Mouse (Mus musculus): ENCODE measurements at regions not wholly inside any gene's neighbourhood (a gene's known extent, or its start where the extent isn't known, plus 50 kb on each side); places are given as distances from the start of the nearest gene placed in this dataset.
"Not testable (repeated sequence)": the region's sequence is repeated elsewhere in the genome, so short reads cannot be mapped to it uniquely, and the experiment has no call there.

GRCm38 (mm10) chr17:13654606-13655005 lies 105.7 kb upstream of the Afdn start:
- H3K27ac ChIP-seq; H3K4me3 ChIP-seq; intact Hi-C loops (cut with DNase I); DNase-seq (ENCODE audit: extremely low spot score in 1 of 2, low spot score in 2 of 2): not testable (repeated sequence)

- H3K27ac ChIP-seq, result peak overlapping the region; percentile 40; the same call in 1 of the 2 replicates
Observed at GRCm38 (mm10) chr17:13656065-13656464, 104.3 kb upstream of the Afdn start.

DNA sequence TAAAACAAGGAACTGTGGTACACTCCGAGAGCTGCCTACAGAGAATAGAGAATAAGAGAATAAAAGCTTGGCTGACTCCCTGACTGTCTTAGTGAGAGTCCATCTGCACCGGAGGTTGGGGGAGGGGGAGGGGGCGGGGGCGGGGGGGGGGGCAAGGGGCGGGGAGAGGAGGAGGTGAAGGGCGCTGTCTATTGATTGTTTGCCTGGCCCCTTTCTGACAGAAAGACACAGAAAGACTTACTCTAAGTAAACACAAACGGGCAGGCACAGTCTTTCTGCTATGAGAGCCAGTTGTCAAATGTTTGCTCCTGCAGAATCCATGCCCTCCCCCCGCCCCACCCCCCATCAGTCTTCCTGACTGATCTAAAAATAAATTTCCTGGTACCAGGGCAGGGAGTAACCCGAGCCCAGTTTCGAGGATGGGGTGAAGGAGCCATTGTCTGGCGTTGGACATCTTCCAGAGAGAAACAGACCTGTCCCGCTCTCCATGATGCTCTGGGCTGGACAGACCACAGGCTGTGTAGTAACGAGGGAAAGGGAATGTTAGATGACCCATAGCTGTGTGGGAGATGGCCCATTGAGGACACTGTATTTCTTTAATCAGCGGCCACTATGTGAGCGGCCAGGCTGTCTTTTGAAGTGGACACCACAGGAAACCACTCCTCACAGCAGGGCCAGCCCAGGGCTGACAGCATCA lies 103.7 kb upstream of the Afdn start:
- intact Hi-C loops (cut with DNase I), result no loop called here
- H3K27ac ChIP-seq, result peak overlapping the region; percentile 65; the same call in 1 of the 2 replicates
- H3K4me3 ChIP-seq, result no peak overlapping the region
- no peak for TF ChIP-seq CTCF (IDR thresholded peaks at IDR 0.05)
- DNase-seq (ENCODE audit: extremely low spot score in 1 of 2, low spot score in 2 of 2), result no peak

More at GRCm38 (mm10) chr17:13656065-13656464, 104.3 kb upstream of the Afdn start:
- no peak for TF ChIP-seq CTCF (IDR thresholded peaks at IDR 0.05)
- intact Hi-C loops (cut with DNase I), result no loop called here
- no peak overlapping the region for H3K4me3 ChIP-seq
- no peak for DNase-seq (ENCODE audit: extremely low spot score in 1 of 2, low spot score in 2 of 2)

GRCm38 (mm10) chr17:13657182-13657562 lies 103.2 kb upstream of the Afdn start:
- DNase-seq (ENCODE audit: extremely low spot score in 1 of 2, low spot score in 2 of 2), result no peak
- intact Hi-C loops (cut with DNase I), result no loop called here
- H3K27ac ChIP-seq, result peak overlapping the region; percentile 65; the same call in 1 of the 2 replicates
- no peak for TF ChIP-seq CTCF (IDR thresholded peaks at IDR 0.05)
- no peak overlapping the region for H3K4me3 ChIP-seq

DNA sequence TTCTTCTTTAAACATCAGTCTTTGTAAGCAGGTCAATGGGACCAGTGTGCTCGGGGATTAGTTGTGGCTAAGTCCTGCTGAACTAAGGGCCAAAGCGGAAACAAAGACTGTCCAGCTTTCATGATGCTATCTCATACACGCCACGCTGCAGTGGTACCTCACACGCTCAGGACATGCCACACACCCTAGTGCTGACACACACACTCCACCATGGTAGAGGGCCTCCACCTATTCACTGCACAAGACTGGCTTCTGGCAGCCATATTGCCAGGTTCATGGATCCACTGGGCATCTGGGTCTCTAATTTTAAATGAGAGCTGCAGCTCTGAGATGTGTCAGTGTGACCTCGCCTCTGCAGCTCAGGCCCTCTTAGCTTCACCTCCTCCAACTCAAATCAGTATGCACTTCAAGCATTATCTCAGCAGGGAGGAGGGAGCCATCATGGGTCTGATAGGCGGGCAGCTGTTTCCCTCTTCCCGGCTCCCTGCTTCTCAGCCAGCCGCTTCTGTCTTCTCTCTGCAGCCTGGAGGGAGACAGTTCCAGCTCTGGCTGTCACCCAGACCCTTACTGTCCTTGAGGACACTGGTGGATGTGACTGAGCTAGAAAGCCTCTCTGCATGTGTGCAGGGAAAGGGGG lies 102.6 kb upstream of the Afdn start:
- no peak overlapping the region for H3K4me3 ChIP-seq
- TF ChIP-seq CTCF (IDR thresholded peaks at IDR 0.05), result no peak
- DNase-seq (ENCODE audit: extremely low spot score in 1 of 2, low spot score in 2 of 2), result no peak
- intact Hi-C loops (cut with DNase I), result no loop called here
- H3K27ac ChIP-seq, result peak overlapping the region; percentile 65; the same call in 1 of the 2 replicates

GRCm38 (mm10) chr17:13658321-13658978 lies 101.9 kb upstream of the Afdn start:
- no peak for DNase-seq (ENCODE audit: extremely low spot score in 1 of 2, low spot score in 2 of 2)
- Histone ChIP-seq H3K27ac (peak overlapping the region; percentile 68), H3K4me3 (no peak overlapping the region)
- no peak for TF ChIP-seq CTCF (IDR thresholded peaks at IDR 0.05)
- intact Hi-C loops (cut with DNase I), result no loop called here

DNA sequence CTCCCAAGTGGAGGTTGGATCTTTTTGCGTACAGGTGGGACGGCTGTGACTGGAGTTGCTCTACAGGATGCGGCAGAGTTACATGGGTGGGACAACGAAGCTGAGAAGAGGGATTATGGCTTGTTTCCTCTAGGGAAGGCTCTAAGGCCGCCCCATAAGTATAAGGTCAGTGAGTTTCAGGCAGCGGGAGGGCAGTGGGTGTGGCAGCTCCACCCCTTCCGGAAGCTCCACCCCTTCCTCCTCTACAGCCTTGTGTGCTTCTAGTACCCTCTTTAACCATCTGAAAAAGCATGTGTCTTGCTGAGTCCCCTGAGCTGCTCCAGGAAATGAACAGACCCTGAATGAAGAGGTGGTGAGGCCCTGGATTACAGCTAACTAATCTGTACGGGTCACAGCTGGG lies 101.2 kb upstream of the Afdn start:
- Histone ChIP-seq H3K27ac (peak overlapping the region; percentile 68), H3K4me3 (no peak overlapping the region)
- DNase-seq (ENCODE audit: extremely low spot score in 1 of 2, low spot score in 2 of 2), result no peak
- intact Hi-C loops (cut with DNase I), result no loop called here
- TF ChIP-seq CTCF (IDR thresholded peaks at IDR 0.05), result no peak

DNA sequence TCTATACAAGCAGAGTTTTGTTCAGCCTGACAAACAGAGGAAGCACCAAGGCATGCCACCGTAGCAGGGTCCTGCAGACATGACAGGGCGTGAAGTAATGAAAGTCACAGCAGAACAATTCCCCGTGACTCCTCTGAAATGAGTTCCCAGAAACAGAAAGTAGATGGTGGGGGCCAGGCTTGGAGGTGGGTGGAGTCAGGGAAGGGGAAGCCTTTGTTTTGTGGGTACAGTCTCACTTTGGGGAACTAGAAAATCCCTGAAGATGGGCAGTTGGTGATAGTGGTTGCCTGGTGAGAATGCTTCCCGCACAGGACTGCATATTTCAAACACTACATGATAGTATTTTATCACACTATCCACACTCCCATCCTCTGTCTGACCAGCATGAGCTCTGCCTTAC lies 100.4 kb upstream of the Afdn start:
- intact Hi-C loops (cut with DNase I), result no loop called here
- no peak for DNase-seq (ENCODE audit: extremely low spot score in 1 of 2, low spot score in 2 of 2)
- Histone ChIP-seq H3K4me3 (no peak overlapping the region), H3K27ac (peak overlapping the region; percentile 68)
- TF ChIP-seq CTCF (IDR thresholded peaks at IDR 0.05), result no peak

DNA sequence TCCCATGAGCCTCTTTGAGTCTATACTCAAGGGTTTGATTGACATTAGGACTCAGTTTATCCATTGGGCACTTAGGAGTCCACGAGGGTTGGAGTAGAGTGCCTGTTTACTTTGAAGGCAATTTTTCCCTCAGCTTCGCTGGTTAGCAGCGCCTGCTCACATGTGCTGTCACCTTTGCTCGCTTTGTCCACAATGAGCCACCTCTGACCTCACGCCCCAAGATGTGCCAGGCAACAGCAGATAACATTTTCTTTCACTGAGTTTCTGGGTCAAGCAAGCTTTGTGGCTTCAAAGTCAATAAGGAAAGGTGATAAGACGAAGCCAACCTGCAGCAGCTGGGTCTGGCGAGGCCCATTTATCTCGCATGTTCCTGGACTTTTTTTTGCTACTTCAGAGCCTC lies 99.3 kb upstream of the Afdn start:
- Histone ChIP-seq H3K27ac (no peak overlapping the region), H3K4me3 (no peak overlapping the region)
- no peak for DNase-seq (ENCODE audit: extremely low spot score in 1 of 2, low spot score in 2 of 2)
- TF ChIP-seq CTCF (IDR thresholded peaks at IDR 0.05), result no peak
- intact Hi-C loops (cut with DNase I), result no loop called here

DNA sequence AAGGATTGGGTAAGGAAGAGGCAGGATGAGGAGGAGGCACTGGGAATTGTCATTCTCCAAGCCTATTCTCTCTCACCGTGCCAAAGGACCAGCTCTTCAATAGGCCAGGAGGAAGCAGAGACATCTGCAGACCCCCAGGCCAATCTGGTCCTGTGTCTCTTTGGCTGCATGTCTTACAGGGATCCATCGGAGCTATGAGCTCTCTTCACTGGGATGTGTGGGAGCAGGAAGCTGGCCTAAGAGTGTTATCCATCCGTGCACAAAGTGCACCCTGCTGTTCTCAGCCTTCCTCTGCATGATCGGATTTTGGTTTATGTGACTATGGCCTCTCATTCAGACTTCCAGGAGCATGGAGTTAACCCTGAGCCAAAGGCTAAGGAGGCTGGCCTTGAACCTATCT lies 98.2 kb upstream of the Afdn start:
- DNase-seq (ENCODE audit: extremely low spot score in 1 of 2, low spot score in 2 of 2), result no peak
- no peak overlapping the region for H3K4me3 ChIP-seq
- H3K27ac ChIP-seq, result no peak overlapping the region
- no peak for TF ChIP-seq CTCF (IDR thresholded peaks at IDR 0.05)
- intact Hi-C loops (cut with DNase I), result no loop called here
